Mouse (Mus musculus): ENCODE data around the gene Clns1a.

DNA sequence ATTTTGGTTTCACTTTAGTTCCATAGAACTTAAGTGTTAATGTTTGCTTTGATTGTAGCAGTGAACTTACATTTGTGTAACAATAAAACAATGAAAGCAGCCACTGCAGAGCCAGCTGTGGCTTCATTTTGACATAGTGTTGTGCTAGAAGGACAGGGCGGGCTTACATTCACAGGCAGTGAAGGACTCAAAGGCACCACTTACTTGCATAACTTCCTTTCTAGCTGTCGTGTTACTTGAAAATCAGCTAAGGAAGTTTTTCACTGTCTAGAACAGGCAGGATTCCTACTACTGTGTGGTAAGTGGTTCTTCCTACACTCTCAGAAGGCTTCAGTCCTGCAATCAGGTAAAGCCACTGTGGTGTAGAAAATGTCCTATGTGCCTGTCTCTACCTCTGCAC is 8.6 kb upstream of the Clns1a start:
- TF ChIP-seq POLR2A (IDR thresholded peaks at IDR 0.05; ENCODE audit: extremely low read depth, insufficient read depth, low read length): no peak
- no peak for TF ChIP-seq CTCF (IDR thresholded peaks at IDR 0.05; ENCODE audit: low read depth, low read length)

Data from liver, adult 2 months (tissue).